Mouse (Mus musculus) heart, embryonic 16.5 days (tissue): ENCODE measurements around the gene Caps2. TPM values are rescaled to one million over a fixed set of nuclear protein-coding genes. Genes with fewer than 3 reads are reported as not detected.
A peak's percentile ranks its signal among the peaks of the same experiment; 100 is the strongest.
"Not testable (repeated sequence)": the region's sequence is repeated elsewhere in the genome, so short reads cannot be mapped to it uniquely, and the experiment has no call there.

Experiments
- ATAC-seq: fragments of 200-750 bp; cut with Nextera tagmentation; replicated peaks from 2 replicates; pipeline ENCODE4 v1.8.0; 2017; ENCODE audit warnings: moderate number of reproducible peaks; ENCODE audit not compliant: insufficient read depth, low FRiP score; ENCODE audit errors: extremely low read depth
- H3K27ac ChIP-seq: fragments of 300-500 bp; sonication (generic); 2 replicates; pipeline ENCODE4 v1.5.1; 2014; ENCODE audit warnings: mild to moderate bottlenecking, low read length, control low read depth, moderate library complexity
- H3K27me3 ChIP-seq: fragments of 300-500 bp; sonication (generic); 2 replicates; pipeline ENCODE4 v1.6.1; 2014; ENCODE audit warnings: low read length, mixed read lengths; ENCODE audit not compliant: control insufficient read depth, insufficient read depth
- H3K36me3 ChIP-seq: fragments of 300-500 bp; sonication (generic); 2 replicates; pipeline ENCODE4 v1.6.1; 2014; ENCODE audit not compliant: control insufficient read depth, insufficient read depth
- H3K4me1 ChIP-seq: fragments of 300-500 bp; sonication (generic); 2 replicates; pipeline ENCODE4 v1.6.1; 2014; ENCODE audit warnings: low read length, mixed read lengths; ENCODE audit not compliant: control insufficient read depth, insufficient read depth
- H3K4me2 ChIP-seq: fragments of 300-500 bp; sonication (generic); 2 replicates; pipeline ENCODE4 v1.6.1; 2014; ENCODE audit warnings: low read depth, mild to moderate bottlenecking, control low read depth, low read length
- H3K4me3 ChIP-seq: fragments of 300-500 bp; sonication (generic); 2 replicates; pipeline ENCODE4 v1.5.1; 2014; ENCODE audit warnings: mild to moderate bottlenecking, control low read depth, low read length
- H3K9ac ChIP-seq: fragments of 300-500 bp; sonication (generic); 2 replicates; pipeline ENCODE4 v1.6.1; 2014; ENCODE audit warnings: low read length, control low read depth
- H3K9me3 ChIP-seq: fragments of 300-500 bp; sonication (generic); replicated peaks from 2 replicates; pipeline ENCODE4 v1.6.1; 2016; ENCODE audit warnings: low read length; ENCODE audit not compliant: control insufficient read depth
- WGBS: fragments of 180-500 bp; shearing (Covaris S2); extraction: QIAGEN DNeasy Blood & Tissue Kit; methylation state at CpG from one replicate; pipeline ENCODE4 v1.1.7; 2014; 5-methylcytosine and 5-hydroxymethylcytosine counted together
- polyA plus RNA-seq: library from polyadenylated mRNA; unstranded; fragments of >200 nt; fragmentation: Nextera tagmentation; extraction: Ambion mirVana; gene quantifications from 2 replicates; pipeline ENCODE4 v1.2.1, GENCODE M21; 2015

Gene Caps2
- polyA plus RNA-seq = 0.18 and 0.21 TPM in 2 replicates

DNA sequence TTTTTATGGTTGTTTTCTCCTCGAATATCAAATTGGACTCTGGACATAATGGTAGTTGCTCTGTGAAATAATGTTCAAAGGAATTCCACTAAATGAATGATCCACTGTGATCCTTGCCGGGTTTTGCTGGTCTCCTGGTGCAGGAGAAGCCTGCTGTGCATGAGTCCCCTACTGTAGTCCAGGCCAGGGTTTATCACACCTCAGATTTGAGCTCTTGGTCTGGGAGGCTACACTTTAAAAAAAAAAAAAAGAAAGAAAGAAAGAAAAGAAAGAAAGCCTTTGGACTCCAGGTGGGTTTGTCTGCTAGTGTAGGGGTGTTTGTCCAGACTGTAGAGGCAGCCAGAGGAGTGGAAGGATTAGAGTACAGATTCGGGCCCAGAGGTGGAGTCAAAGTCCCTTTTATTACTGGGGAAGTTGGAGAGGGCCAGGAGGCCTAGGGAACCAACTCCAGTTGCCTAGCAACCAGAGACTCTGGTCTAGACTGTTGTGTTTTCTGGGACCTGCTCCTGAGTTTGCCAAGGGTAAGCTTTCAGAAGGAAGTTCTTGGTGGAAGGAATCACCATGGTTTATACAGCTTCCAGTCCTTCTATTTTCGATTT, at the start of gene Caps2:
TSS of gene Caps2 (plus strand) at position 454 of the 599 bp plus-strand sequence.
- ATAC-seq = peak; percentile 55; the same call in 1 of the 2 replicates
- H3K4me3 ChIP-seq = peak within 1 kb of the TSS; percentile 31
- WGBS = 37% methylated on average over 4 of the region's 4 CpGs
- no peaks in the 10 kb centered on the region for H3K36me3 ChIP-seq
- no peaks in the 10 kb centered on the region for H3K9me3 ChIP-seq
- no peak within 1 kb of the TSS for H3K27ac ChIP-seq
- H3K4me1 ChIP-seq = no peaks in the 10 kb centered on the region
- H3K9ac ChIP-seq = no peak within 1 kb of the TSS
- peak within 1 kb of the TSS; percentile 51 for H3K4me2 ChIP-seq
- no peaks in the 10 kb centered on the region for H3K27me3 ChIP-seq

- WGBS = 70% methylated on average over 2 of the region's 2 CpGs
- H3K4me1 ChIP-seq, H3K9ac ChIP-seq, H3K27me3 ChIP-seq, ATAC-seq, H3K36me3 ChIP-seq, H3K4me2 ChIP-seq, H3K4me3 ChIP-seq, H3K27ac ChIP-seq, H3K9me3 ChIP-seq: not testable (repeated sequence)
These were observed 38.3 kb upstream of the Caps2 start for GRCm38 (mm10) chr10:112125090-112125489.

DNA sequence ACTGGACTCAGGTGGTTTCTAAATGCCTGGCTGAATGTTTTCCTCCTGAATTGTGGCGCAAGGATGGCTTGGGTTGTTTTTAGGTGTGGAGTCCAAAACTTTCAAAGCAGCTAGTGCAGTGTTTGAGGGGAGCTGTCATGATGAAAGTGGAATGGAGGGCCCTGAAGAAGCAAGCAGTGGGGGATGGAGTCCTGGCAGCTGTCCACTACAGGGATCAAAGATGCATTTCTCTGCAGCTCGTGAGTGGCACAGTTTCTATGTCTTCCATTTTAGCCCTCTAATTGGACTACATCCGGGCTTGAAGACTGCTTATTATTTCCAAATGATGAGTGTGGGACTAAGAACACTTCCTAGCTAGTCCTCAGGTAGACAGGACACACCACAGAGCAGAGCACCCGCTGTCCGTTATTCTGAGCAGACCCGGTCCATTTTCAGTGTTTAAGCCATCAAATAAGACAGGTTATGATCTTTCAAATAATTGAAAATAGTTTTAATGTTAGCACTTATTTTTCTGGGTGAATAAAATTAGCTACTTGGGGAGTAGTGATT, 35.7 kb upstream of the Caps2 start:
- not testable (repeated sequence) for H3K36me3 ChIP-seq, ATAC-seq, H3K4me3 ChIP-seq, H3K4me1 ChIP-seq, H3K4me2 ChIP-seq, H3K27ac ChIP-seq, H3K9ac ChIP-seq, H3K27me3 ChIP-seq, H3K9me3 ChIP-seq
- 66% methylated on average over 6 of the region's 6 CpGs for WGBS

DNA sequence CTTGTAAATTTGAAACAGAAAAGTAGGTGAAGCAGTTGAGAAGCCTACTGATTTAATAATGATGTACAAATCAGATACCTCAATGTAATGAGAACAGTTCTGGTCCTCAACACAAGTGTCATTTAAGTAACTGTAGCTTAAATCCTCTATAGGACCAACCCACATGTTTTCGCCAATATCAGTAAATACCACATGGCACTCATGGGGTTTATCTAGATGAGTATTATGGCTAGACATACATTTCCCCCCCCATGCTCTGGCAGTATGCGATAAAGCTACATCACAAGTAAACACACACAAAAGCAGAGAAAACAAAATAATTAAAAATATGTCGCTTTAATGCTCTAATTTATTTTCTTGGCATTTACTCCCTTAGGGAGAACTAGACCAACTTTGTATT, 31.2 kb upstream of the Caps2 start:
- WGBS = 81% methylated on average over 3 of the region's 3 CpGs
- no peak overlapping the region for H3K4me2 ChIP-seq
- no peak for ATAC-seq

DNA sequence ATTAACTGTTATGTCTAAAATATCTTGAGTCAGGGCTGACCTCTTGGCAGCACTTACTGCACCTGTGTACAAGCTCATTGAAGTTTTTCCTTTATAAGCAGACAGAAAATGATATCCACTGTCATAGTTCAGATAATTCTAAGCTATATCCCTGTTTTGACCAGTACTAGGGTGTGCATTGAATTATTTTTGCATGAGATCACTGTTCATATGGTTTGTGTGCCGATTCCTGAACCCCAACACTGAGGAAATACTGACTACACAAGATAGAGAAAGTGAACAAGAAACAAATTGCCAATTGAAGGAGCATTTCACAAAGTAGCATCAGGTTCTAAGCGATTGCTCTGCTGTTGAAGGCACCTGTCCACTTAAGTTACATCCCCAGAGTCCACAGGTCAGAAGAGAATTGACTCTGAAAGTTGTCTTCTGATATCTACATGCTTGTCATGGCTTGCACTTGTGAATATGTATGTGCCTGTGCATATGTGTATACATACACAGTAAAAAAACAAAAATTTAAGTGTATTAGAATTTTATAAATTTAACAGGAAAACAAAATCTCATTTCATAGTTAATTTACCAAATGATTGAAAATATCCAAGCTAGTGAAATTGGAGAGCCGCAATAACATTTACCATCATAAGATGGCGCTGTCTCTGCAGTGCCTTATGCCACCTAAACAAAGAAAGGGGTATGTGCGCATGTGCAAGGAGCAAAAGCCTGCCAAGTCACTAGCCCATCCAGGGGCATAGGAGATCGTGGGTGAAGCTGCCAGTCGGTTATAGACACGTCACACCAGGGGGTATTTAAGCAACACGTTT, 25.2 kb upstream of the Caps2 start:
- Histone ChIP-seq H3K27ac (no peak overlapping the region), H3K36me3 (no peaks in the 10 kb centered on the region), H3K4me2 (peak overlapping the region; percentile 63), H3K9ac (peak overlapping the region; percentile 52; the same call in 1 of the 2 replicates), H3K4me1 (no peaks in the 10 kb centered on the region), H3K27me3 (no peaks in the 10 kb centered on the region), H3K4me3 (peak overlapping the region; percentile 47), H3K9me3 (no peaks in the 10 kb centered on the region)
- 15% methylated on average over 9 of the region's 9 CpGs for WGBS
- no peak for ATAC-seq

More for the DNA sequence above, 31.2 kb upstream of the Caps2 start:
- no peaks in the 10 kb centered on the region for H3K4me1 ChIP-seq
- no peaks in the 10 kb centered on the region for H3K9me3 ChIP-seq
- H3K36me3 ChIP-seq = no peaks in the 10 kb centered on the region
- H3K4me3 ChIP-seq = no peak overlapping the region
- no peak overlapping the region for H3K9ac ChIP-seq
- H3K27ac ChIP-seq = no peak overlapping the region
- H3K27me3 ChIP-seq = no peaks in the 10 kb centered on the region

DNA sequence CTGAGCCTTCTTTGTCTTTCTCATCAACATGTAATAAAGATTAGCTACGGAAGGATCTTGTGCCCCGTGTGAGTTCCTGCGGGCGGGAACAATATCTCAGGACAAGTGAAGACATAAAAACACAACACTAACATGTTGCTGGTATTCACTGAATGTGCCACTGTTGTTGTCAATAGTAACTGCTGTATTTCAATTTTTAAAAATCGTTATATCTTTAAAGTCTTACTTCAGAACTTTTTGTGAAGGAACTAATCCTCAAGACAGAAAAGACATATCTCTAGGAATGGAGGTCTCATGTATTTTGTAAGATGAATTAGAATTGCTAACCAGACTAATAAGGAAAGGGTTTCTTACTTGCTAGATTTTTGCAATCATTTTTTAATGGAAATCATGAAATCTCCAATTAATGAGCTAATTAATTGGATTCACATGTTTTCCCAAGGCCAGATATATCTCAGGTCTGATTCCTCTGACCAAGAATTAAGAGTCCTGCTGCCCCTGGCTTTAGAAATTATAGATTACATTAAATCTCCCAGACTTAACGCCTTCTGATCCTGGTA, 24.5 kb upstream of the Caps2 start:
- Histone ChIP-seq H3K9ac (peak overlapping the region; percentile 52; the same call in 1 of the 2 replicates), H3K36me3 (no peaks in the 10 kb centered on the region), H3K9me3 (no peaks in the 10 kb centered on the region), H3K4me2 (peak overlapping the region; percentile 63), H3K27me3 (no peaks in the 10 kb centered on the region), H3K4me1 (no peaks in the 10 kb centered on the region), H3K4me3 (peak overlapping the region; percentile 47), H3K27ac (no peak overlapping the region)
- 29% methylated on average over 6 of the region's 6 CpGs for WGBS
- ATAC-seq = no peak

- ATAC-seq = no peak
- no peak overlapping the region for H3K4me2 ChIP-seq
- H3K27me3 ChIP-seq = no peaks in the 10 kb centered on the region
- no peak overlapping the region for H3K9ac ChIP-seq
- H3K36me3 ChIP-seq = no peaks in the 10 kb centered on the region
- no peak overlapping the region for H3K27ac ChIP-seq
- H3K4me1 ChIP-seq = no peaks in the 10 kb centered on the region
- no peak overlapping the region for H3K4me3 ChIP-seq
- H3K9me3 ChIP-seq = no peaks in the 10 kb centered on the region
- WGBS = 45% methylated on average over 2 of the region's 2 CpGs
These were observed 23.6 kb upstream of the Caps2 start for GRCm38 (mm10) chr10:112139834-112140233.

GRCm38 (mm10) chr10:112159882-112160560, 3.4 kb upstream of the Caps2 start, which contains the start of gene Glipr1l3:
Glipr1l3 (minus strand) TSS chr10:112160327.
- not testable (repeated sequence) for H3K9ac ChIP-seq, H3K27ac ChIP-seq, H3K4me2 ChIP-seq, H3K27me3 ChIP-seq, H3K4me3 ChIP-seq, H3K9me3 ChIP-seq, H3K4me1 ChIP-seq, H3K36me3 ChIP-seq
- ATAC-seq = peak; percentile 76
- 27% methylated on average over 15 of the region's 15 CpGs for WGBS
